Mouse (Mus musculus): ENCODE results near the gene Prodh2. TPM values are rescaled to one million over a fixed set of nuclear protein-coding genes. Genes with fewer than 3 reads are reported as not detected.

Prodh2 gene
- polyA plus RNA-seq, 1 experiment from 2014 or later: not detected

DNA sequence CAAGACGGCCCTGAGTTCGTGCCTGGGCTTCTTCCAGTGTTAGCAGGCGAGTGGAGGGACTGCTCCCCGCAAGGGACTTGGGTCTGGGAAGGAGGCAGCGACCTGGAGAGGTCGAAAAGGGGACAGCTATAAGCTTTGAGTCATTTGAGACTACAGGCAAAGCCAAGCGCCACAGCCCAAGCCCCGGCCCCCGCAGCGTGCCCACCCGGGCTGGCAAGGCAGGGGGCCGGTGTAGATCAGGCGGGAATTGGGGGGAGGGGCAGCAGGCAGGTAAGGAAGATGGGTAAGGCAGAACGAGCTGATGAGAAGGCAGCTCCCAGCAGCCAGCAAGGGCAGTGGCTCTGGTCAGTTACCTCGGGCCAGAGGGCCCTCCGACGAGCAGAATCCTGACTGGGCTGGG, 33.0 kb downstream of the Prodh2 start:
- no peak overlapping the region for H3K4me3 ChIP-seq
- peak overlapping the region; percentile 27 for H3K4me2 ChIP-seq (replicated peaks)

DNA sequence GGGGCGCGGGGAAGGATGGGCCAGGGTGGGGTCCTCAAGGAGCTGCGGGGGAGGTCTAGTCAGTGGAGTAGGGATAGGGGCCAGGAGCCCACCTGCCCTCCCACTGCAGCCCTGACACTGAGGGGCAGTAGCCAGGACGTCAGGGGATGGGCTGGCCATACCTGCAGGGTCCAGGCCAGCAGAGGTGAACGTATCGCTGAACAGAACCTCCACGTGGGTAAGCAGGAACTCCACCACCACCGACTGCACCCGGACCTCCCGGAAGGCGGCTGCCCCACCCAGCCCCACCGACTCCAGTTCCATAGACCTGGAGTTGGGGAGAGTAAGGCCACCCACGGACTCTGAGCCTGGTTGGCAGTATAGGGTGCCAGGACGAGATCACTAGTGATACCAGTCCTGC, 33.6 kb downstream of the Prodh2 start:
- no peak overlapping the region for H3K4me3 ChIP-seq
- peak overlapping the region; percentile 27; the same call in 1 of the 2 replicates for H3K4me2 ChIP-seq (replicated peaks)

More for the DNA sequence above, 33.0 kb downstream of the Prodh2 start:
- H3K9me3 ChIP-seq: no peaks in the 10 kb centered on the region
- peak overlapping the region; percentile 24; the same call in 1 of the 2 replicates for H3K9ac ChIP-seq
- no peaks in the 10 kb centered on the region for H3K27me3 ChIP-seq
- peak overlapping the region; percentile 61 for H3K27ac ChIP-seq
- peaks cover 16% of the 10 kb centered on the region for H3K4me1 ChIP-seq
- ATAC-seq (ENCODE audit: insufficient number of reproducible peaks, insufficient read depth, low FRiP score, low TSS enrichment): no peak
- peaks cover 83% of the 10 kb centered on the region for H3K36me3 ChIP-seq
- WGBS: 15% methylated on average over 17 of the region's 17 CpGs

DNA sequence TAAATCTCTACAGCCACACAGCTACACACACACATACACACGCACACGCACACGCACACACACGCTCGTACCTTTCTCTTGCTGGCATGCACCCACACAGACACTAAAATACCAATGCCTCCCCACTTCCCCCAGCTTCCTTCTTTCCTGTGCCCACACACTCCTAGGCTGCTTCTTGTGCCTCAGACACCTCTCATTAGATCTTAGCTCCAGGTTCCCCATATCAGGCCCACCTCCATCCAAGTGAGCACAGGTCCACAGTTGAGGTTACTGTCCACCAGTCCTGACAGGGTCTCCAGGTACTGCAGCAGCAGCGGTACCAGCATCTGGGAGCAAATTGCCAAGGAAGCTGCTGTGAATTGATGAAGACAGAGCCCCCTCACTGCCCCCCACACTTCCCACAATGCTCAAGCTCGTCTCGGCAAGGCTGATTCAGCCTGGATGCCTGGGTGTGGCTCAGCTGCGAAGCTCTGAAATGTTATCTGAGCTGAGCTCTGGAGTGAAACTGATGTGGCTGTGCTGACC, 37.9 kb downstream of the Prodh2 start:
- peak overlapping the region; percentile 27 for H3K9ac ChIP-seq
- H3K36me3 ChIP-seq: peaks cover 63% of the 10 kb centered on the region

More for the DNA sequence above, 33.6 kb downstream of the Prodh2 start:
- H3K9ac ChIP-seq: peak overlapping the region; percentile 24; the same call in 1 of the 2 replicates
- peak overlapping the region; percentile 61; the same call in 1 of the 2 replicates for H3K27ac ChIP-seq
- no peak for ATAC-seq (ENCODE audit: insufficient number of reproducible peaks, insufficient read depth, low FRiP score, low TSS enrichment)
- H3K36me3 ChIP-seq: peaks cover 89% of the 10 kb centered on the region
- H3K27me3 ChIP-seq: no peaks in the 10 kb centered on the region; the same call in 1 of the 2 replicates
- H3K4me1 ChIP-seq: peaks cover 21% of the 10 kb centered on the region
- no peaks in the 10 kb centered on the region for H3K9me3 ChIP-seq
- 75% methylated on average over 14 of the region's 14 CpGs for WGBS

DNA sequence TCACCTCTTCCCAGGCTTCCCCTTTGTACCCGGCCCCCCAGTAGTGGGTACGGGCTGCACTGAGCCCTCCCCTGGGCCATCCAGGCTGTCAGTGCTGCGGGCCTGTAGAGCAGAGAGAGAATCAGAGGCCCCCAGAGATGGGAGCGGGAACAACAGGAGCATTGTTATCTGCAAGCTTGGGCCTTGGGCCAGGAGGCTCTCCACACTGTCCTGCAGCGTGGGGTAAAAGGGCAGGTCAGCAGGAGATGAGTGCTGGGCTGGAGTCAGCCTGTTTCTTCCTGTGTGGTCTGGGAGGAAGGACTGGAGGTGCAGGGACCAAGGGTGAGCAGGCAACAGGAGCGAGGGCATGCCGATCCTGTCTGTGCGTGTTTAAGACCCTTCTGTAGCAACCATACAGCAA, 39.5 kb downstream of the Prodh2 start:
- ATAC-seq (ENCODE audit: insufficient number of reproducible peaks, insufficient read depth, low FRiP score, low TSS enrichment): no peak
- Histone ChIP-seq H3K27ac (no peak overlapping the region), H3K9me3 (no peaks in the 10 kb centered on the region), H3K27me3 (no peaks in the 10 kb centered on the region; the same call in 1 of the 2 replicates), H3K4me3 (no peak overlapping the region), H3K9ac (peak overlapping the region; percentile 28), H3K4me2 (replicated peaks) (peak overlapping the region; percentile 81), H3K36me3 (peaks cover 48% of the 10 kb centered on the region), H3K4me1 (peaks cover 34% of the 10 kb centered on the region)
- WGBS: 17% methylated on average over 8 of the region's 8 CpGs

More for the DNA sequence above, 37.9 kb downstream of the Prodh2 start:
- no peak for ATAC-seq (ENCODE audit: insufficient number of reproducible peaks, insufficient read depth, low FRiP score, low TSS enrichment)
- Histone ChIP-seq H3K9me3 (no peaks in the 10 kb centered on the region), H3K4me3 (no peak overlapping the region), H3K27me3 (no peaks in the 10 kb centered on the region; the same call in 1 of the 2 replicates), H3K4me2 (replicated peaks) (no peak overlapping the region), H3K27ac (no peak overlapping the region), H3K4me1 (peaks cover 41% of the 10 kb centered on the region)
- WGBS: 80% methylated on average over 9 of the region's 9 CpGs

DNA sequence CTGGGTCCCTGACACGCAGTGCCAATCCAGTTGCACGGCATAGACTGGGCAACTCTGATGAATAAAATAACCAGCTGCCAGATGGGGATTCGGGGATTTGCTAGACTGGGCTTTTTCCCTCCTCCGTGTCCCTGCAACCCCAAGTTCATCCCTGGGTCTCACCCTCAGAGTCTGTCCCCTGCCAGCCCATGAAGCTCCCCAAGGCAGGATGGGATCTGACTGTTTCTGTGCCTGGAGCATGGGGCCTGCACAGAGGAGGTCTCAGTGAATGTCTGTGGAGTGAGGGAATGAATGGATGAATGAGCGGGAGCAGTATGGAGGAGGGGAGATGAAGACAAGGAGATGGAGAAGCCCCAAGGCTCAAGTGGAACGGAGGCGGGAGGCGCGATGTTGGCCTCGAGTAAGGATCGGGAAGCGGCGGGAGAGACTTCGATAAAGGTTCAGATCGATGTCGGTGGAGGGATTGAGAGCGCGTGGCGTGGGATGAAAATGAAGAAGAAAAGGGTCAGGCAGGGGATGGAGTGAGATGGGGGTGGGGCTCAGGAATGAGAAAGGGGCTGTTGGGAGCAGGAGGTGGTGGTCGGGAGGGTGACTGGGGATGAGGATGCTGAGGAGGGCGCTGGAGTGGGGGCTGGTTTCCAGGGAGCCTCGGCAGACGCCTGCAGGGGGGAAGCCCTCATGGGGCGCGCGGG, 40.7 kb downstream of the Prodh2 start:
- H3K4me2 ChIP-seq (replicated peaks): peak overlapping the region; percentile 81
- H3K36me3 ChIP-seq: peaks cover 43% of the 10 kb centered on the region
- peak overlapping the region; percentile 80 for H3K27ac ChIP-seq
- WGBS: 7% methylated on average over 24 of the region's 26 CpGs
- peaks cover 34% of the 10 kb centered on the region for H3K4me1 ChIP-seq
- peak overlapping the region; percentile 78 for H3K9ac ChIP-seq
- H3K4me3 ChIP-seq: peak overlapping the region; percentile 70
- H3K27me3 ChIP-seq: no peaks in the 10 kb centered on the region; the same call in 1 of the 2 replicates
- no peaks in the 10 kb centered on the region for H3K9me3 ChIP-seq
- ATAC-seq (ENCODE audit: insufficient number of reproducible peaks, insufficient read depth, low FRiP score, low TSS enrichment): peak; percentile 24

DNA sequence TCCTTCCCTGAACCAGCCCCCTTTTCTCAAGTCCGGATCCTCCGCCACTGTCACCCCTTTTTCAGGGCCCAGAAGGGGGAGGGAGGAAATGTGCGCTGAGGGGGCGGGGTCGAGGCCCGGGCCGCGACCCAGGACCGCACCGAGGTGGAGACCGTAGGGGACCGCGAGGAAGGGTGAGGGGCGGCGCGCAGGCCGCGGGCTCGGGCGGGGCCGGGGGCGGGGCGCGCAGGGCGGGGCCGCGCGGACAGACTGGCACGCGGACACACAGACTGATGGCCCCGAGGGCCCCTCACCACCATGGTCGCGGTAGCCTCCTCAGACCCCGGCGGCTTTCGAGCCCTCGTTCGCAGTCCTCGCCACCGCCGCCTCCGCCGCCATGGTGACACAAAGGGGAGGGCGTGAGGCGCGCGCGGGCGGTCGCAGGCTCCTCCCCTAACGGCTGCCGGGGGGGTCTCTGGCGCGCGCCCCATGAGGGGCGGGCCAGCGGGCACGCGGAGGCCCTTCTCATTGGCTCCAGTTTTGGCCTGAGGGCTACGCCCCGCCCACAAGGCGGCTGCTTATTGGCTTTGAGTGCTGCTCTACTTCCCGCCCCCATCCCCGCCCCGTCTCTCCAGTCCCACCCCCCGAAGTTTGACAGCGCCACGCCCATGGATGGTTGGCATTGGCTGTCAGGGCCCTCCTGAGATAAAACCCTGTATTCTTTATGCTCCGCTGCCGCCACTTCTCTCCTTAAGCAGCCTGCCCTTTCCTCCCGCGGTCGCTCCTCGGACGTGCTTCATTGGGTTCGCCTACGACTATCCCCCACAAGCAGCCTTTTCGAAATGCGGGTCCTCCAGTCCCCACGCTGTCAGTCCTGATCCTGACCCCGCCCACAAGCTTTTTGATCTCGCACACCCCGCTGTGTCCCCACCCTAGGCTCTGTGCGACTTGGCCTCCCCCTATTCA, 41.5 kb downstream of the Prodh2 start, which contains the start of gene Arhgap33:
Gene Arhgap33 (minus strand): TSS at position 428 of the 945 bp plus-strand sequence.
- Histone ChIP-seq H3K27me3 (no peaks in the 10 kb centered on the region; the same call in 1 of the 2 replicates), H3K4me2 (replicated peaks) (peak within 1 kb of the TSS; percentile 81), H3K4me1 (peaks cover 34% of the 10 kb centered on the region), H3K36me3 (peaks cover 43% of the 10 kb centered on the region), H3K9me3 (no peaks in the 10 kb centered on the region), H3K4me3 (peak within 1 kb of the TSS; percentile 70), H3K9ac (peak within 1 kb of the TSS; percentile 78), H3K27ac (peak within 1 kb of the TSS; percentile 80)
- under 1% methylated on average over 72 of the region's 84 CpGs for WGBS
- ATAC-seq (ENCODE audit: insufficient number of reproducible peaks, insufficient read depth, low FRiP score, low TSS enrichment): peak; percentile 79

DNA sequence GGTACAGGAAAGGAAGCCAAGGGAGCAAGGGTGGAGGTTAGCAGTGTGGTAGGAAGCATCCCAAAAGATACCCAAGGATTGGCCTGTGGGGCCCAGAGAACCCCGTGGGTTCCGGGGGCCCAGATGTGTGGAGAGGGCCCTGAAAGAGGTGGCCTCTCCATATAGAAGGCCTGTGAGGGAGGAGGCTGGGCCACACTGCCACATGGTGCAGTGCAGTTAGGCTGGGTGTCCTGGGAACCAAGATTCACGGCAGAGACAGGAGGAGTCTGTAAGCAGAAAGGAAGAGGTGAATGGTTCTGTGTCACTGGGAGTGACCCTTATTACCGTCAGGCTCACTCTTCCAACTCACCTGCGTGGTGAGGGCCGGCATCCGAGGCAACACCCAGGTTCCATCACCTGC, 47.1 kb downstream of the Prodh2 start:
- Histone ChIP-seq H3K4me3 (no peak overlapping the region), H3K9me3 (no peaks in the 10 kb centered on the region), H3K27me3 (no peaks in the 10 kb centered on the region), H3K9ac (no peak overlapping the region), H3K36me3 (peaks cover 45% of the 10 kb centered on the region), H3K4me1 (peaks cover under 1% of the 10 kb centered on the region; the same call in 1 of the 2 replicates), H3K27ac (no peak overlapping the region), H3K4me2 (replicated peaks) (no peak overlapping the region)
- WGBS: 91% methylated on average over 7 of the region's 7 CpGs
- ATAC-seq (ENCODE audit: insufficient number of reproducible peaks, insufficient read depth, low FRiP score, low TSS enrichment): peak; percentile 54; the same call in 1 of the 2 replicates

DNA sequence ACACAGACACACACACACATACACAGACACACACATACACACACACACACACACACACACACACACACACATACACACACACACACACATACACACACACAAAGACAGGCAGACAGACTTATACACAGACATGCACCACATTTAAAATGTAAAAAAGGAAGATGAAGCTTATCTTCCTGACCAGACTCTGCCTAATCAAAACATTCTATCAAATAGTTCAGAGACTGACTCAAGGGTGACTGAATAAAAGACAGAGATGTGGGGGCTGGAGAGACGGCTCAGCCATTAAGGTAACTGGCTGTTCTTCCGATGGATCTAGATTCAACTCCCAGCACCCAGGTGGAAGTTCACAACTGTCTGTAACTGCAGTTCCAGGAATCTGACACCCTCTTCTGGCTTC, 50.9 kb downstream of the Prodh2 start:
- ATAC-seq (ENCODE audit: insufficient number of reproducible peaks, insufficient read depth, low FRiP score, low TSS enrichment): no peak
- Histone ChIP-seq H3K4me3 (no peak overlapping the region), H3K27ac (no peak overlapping the region), H3K9me3 (no peaks in the 10 kb centered on the region), H3K4me2 (replicated peaks) (no peak overlapping the region), H3K36me3 (peaks cover 69% of the 10 kb centered on the region), H3K9ac (no peak overlapping the region; the same call in 1 of the 2 replicates), H3K4me1 (no peaks in the 10 kb centered on the region), H3K27me3 (no peaks in the 10 kb centered on the region)
- WGBS: 92% methylated on average over 2 of the region's 2 CpGs

DNA sequence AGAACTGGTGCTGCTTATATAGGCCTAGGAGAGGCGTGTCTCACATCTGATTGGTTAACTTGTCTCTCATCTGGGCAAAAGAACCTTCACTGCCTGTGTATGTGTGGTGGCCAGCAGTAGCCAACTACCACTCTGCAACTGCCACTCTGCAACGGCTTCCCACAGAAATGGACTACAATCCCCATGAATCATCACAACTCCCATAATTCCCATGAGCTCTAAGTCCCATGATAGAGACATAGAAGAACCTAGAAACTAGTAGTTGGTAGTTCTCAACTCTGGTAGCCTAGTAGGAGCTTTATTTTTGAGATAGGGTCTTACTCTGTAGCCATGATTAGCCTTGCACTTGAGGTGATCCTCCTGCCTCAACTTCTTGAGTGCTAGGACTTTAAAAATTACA, 56.5 kb downstream of the Prodh2 start:
- WGBS: 92% methylated on average over 2 of the region's 2 CpGs
- Histone ChIP-seq H3K27me3 (no peaks in the 10 kb centered on the region), H3K27ac (no peak overlapping the region), H3K4me3 (no peak overlapping the region), H3K4me1 (peaks cover 14% of the 10 kb centered on the region), H3K4me2 (replicated peaks) (no peak overlapping the region), H3K36me3 (peaks cover 44% of the 10 kb centered on the region), H3K9ac (no peak overlapping the region), H3K9me3 (no peaks in the 10 kb centered on the region)
- ATAC-seq (ENCODE audit: insufficient number of reproducible peaks, insufficient read depth, low FRiP score, low TSS enrichment): no peak

DNA sequence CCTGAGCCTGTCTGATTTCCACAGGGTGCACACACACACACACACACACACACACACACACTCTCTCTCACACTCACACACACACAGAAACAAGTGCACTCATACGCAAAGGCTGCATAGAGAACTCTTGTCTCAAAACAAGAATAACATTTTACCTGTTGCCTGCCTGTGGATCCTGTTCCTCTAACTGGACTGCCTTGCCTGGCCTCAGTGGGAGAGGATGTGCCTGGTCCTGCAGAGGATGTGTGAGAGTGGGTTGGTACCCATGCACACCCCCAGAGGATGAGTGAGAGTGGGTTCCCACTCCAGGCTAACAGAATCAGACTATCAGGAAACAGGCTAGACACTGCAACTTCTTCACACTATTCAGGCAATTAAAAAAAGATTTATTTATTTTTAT, 57.2 kb downstream of the Prodh2 start:
- Histone ChIP-seq H3K9ac (no peak overlapping the region), H3K27me3 (no peaks in the 10 kb centered on the region), H3K4me3 (no peak overlapping the region), H3K9me3 (no peaks in the 10 kb centered on the region), H3K4me2 (replicated peaks) (no peak overlapping the region), H3K4me1 (peaks cover 14% of the 10 kb centered on the region), H3K27ac (no peak overlapping the region), H3K36me3 (peaks cover 51% of the 10 kb centered on the region)
- 100% methylated on average over 1 of the region's 1 CpGs for WGBS
- no peak for ATAC-seq (ENCODE audit: insufficient number of reproducible peaks, insufficient read depth, low FRiP score, low TSS enrichment)

DNA sequence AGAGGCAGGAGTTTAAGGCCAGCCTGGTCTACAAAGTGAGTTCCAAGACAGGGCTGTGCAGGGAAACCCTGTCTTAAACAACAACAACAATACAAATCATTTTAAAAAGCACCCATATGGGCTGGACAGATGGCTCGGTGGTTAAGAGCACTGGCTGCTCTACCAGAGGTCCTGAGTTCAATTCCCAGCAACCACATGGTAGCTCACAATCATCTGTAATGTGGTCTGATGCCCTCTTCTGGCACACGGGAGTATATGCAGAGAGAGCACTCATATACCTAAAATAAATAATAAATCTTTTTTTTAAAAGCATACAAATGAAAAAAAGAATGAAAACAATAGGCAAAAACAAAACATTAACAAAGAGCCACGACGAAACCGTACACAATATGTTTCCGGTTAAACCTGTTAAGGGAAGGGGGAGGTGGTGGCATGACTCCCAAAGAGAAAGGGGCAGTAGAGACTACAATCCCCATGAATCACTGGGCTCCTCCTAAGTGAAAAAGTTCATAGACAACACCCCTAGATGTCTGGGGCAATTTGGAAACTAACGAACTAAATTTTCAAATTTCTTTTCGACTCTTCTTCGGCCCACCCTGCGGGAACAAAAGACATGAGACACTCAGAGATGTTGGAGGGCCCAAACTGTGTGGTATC, 58.2 kb downstream of the Prodh2 start:
- Histone ChIP-seq H3K27ac (peak overlapping the region; percentile 97), H3K9ac (peak overlapping the region; percentile 65), H3K4me1 (peaks cover 14% of the 10 kb centered on the region), H3K4me2 (replicated peaks) (peak overlapping the region; percentile 88), H3K27me3 (no peaks in the 10 kb centered on the region), H3K4me3 (peak overlapping the region; percentile 66), H3K36me3 (peaks cover 47% of the 10 kb centered on the region), H3K9me3 (no peaks in the 10 kb centered on the region)
- 3% methylated on average over 10 of the region's 10 CpGs for WGBS
- ATAC-seq (ENCODE audit: insufficient number of reproducible peaks, insufficient read depth, low FRiP score, low TSS enrichment): peak; percentile 67
